Mouse (Mus musculus): Measurements from ENCODE around the gene Rasef. TPM values are rescaled to one million over a fixed set of nuclear protein-coding genes. Genes with fewer than 3 reads are reported as not detected.
"Not testable (repeated sequence)": the region's sequence is repeated elsewhere in the genome, so short reads cannot be mapped to it uniquely, and the experiment has no call there.

The Rasef gene
- total RNA-seq (2022): under 1 TPM in 2 of 4 experiments, not detected in 2; 0.03 to 0.09 TPM

DNA sequence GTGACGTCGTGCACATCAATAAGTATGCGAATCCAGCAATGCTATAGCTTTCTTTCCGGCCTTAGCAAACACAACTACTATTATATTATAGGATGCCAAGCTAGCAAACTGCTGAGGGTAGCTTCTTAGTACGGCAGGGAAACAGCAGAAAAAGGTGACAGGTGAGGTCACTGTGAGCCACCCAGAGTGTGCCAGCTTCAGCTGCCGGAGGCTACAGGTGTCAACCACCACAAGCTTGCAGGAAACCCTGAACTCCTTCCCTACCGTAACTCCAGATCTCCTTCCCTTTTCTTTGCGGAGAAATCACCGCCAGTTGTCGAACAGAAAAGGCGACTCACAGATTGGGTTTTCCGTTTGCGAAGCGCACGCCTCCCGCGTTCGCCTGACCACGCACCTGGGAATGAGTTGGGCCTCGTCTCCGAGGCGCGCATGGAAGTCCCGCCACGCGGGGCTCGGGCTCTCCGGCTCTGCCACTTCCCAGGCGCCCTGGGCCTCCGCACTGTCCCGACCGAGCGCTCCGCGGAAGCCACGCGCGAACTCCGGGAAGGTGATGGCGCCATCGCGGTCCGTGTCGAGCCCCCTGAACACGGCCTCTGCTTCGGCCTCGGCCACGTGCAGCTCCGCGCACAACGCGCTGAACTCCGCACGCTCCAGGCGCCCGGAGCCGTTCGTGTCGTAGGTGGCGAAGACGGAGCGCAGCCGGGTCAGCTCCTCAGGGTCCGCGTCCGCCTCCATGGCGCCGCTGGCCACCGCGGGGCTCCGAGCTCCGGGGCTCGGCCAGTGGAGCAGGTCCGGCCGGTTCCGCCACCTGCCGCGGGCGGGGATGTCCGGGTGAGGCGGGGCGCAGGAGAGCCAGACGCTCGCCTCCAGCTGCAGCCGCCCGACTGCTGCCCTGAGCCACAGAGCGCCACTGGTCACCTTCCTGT lies at the start of gene Rasef:
Rasef (minus strand) TSS at position 735 of the 926 bp plus-strand sequence.
- no peak for DNase-seq

DNA sequence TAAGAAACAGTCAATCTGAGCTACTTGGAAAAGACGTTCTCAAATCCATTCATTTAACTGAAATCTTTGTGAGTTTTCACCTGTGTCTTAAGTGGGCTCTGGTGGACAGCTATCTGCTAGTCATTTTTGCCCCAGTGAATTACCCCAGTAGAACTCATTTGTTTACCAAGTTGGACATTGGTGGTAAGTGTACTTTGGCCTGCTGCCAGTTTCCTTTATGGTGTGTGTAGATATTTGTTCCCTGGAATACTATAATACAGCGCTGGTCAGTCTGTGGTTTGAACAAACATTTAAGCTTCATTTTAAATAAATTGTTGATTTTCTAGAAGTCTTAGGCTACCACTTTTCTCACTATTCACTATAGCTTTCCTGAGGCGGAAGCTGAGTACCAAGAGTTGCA lies 35.8 kb upstream of the Rasef start:
- no peak for DNase-seq

DNA sequence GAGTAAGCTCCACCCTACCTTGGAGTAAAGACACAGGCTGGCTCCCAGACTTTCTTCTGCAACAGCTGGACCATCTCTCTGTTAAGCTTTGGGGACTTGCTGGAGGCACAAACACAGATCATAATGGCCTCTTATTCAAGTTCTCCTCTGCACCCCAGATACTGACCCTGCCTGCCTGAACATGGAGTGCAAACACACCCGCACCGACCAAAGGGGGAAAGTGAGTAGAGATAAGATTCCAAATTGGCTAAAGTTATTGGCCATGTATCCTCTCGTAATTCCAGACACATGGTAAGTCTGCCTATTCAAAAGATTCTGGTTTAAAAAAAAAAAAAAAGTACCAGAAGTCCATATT lies 369 bp upstream of the Rasef start:
- DNase-seq: no peak

DNA sequence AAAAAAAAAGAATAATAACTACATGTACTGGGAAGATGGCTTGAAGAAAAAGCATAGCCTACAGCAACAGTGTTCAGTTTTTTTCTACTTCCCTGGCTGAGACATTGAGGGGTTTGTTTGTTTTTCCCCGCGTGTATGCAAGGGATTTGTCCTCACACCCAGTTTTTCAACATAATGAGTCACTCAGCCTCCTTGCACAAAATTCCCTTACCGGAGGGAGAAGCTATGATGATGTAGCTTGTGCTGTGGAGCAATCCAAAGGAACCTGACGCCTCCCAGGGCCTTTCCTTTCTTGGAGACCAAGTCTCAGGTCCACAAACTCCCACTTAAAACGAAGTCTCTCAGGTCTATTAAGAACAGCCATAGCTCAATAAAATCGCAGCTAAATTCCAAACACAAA lies 1.3 kb downstream of the Rasef start:
- DNase-seq: no peak

DNA sequence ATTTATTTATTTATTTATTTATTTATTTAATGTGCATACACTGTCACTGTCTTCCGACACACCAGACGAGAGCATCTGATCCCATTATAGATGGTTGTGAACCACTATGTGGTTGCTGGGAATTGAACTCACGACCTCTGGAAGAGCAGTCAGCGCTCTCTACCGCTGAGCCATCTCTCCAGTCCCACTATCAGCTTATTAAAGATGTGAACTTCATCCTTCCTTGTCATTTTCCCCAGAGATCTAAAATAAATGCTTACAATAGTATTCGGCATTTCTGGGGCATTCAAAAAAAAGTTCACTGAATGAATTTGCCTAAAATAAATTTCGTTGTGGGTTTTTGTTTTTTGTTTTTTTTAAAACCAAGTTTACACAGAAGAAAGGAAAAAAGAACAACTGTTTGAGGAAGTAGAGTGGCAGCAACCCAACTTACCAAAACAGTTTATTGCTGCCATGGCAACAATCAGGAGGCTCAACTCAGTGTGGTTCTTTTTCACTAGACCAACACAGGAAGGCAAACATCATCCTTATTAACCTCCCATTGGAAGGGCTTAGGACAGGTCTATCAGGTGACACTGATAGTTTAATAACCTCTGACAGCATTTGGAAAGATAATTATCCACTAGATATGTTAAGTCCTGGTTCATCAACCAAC lies 2.6 kb downstream of the Rasef start:
- DNase-seq: no peak

GRCm38 (mm10) chr4:73784147-73784546 lies 6.6 kb downstream of the Rasef start:
- no peak for DNase-seq

GRCm38 (mm10) chr4:73781061-73781460 lies 9.7 kb downstream of the Rasef start:
- DNase-seq: no peak

DNA sequence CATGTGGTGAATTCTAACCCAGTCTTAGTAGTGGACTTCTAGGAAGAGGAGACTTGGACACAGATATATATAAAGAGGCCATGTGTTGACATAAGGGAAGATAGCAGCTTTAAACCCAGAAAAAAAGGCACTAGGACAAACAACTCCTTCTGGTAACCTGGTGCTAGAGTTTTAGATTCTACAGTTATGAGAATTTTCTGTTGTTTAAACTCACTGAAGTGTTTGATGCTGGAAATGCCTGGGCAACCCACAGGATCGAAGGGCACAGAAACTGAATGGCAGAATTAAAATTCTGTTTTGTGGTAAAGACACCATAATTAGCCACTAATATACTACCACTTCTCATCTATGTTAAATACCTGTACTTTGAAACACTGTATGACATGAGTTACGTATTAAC lies 15.5 kb downstream of the Rasef start:
- no peak for DNase-seq

- DNase-seq: no peak
Observed at GRCm38 (mm10) chr4:73773831-73774810, 16.7 kb downstream of the Rasef start.

GRCm38 (mm10) chr4:73772028-73772427 lies 18.8 kb downstream of the Rasef start:
- DNase-seq: no peak

- DNase-seq: no peak
Observed at GRCm38 (mm10) chr4:73770592-73770991, 20.2 kb downstream of the Rasef start.

GRCm38 (mm10) chr4:73768156-73768555 lies 22.6 kb downstream of the Rasef start:
- DNase-seq: no peak

DNA sequence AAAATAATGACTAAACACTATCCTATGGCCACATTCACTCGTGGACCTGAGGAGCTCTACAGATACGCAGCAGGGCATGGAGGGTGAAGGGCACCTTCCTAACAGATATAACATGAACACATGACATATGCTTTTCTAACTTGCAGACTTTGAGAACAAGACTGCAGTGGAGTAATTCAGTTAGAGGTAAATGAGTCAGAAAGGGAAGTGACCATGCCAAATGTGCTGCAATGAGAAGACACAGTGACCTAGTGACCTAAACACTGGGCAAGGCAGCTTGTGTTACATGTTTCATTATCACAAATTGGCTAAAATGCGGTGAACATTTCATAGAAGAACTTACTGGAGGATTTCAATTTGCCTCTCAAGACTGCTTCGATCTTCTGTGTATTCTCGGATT lies 42.6 kb downstream of the Rasef start:
- DNase-seq: no peak

DNA sequence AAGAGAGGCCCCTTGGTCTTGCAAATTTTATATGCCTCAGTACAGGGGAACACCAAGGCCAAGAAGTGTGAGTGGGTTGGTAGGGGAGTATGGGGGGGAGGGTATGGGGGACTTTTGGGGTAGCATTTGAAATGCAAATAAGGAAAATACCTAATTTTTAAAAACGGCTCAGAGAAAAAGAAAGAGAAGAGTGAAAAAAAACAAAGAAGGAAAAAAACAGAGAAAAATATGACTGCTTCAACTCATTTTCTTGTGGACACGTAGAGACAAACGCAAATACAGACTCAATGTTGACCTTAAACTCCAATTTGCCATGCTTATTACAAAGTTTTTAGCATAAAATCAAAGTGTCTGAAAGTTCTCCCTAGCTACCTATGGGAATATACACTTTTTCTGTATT lies 51.4 kb downstream of the Rasef start:
- no peak for DNase-seq

GRCm38 (mm10) chr4:73719819-73720218 lies 71.0 kb downstream of the Rasef start:
- no peak for DNase-seq

- no peak for DNase-seq
Observed at GRCm38 (mm10) chr4:73718761-73719160, 72.0 kb downstream of the Rasef start.

- not testable (repeated sequence) for DNase-seq
Observed at GRCm38 (mm10) chr4:73683216-73683615, 107.6 kb downstream of the Rasef start, which contains the start of gene Gm428. Gene Gm428 (plus strand): TSS chr4:73683516.

DNA sequence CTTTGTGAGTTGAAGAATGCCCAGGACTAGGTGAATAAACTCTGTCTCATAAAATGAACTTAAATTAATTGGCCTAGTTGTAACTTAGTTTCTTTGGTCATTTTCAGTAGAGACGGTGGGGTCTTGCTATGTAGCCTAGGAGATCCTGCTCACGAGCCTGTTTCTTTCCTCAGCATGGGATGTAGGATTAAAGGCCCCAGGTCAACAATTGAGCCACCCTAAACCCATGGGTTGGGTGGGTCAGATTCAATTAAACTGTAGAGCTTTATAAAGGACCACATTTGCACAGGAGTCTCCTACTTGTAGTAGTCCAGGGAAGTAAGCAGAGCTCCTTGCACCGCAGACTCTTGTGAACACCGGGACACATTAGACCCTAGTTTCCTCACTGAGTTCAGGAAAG lies 122.7 kb downstream of the Rasef start, which contains the start of gene Gm11239:
Gm11239 (plus strand) TSS at position 301 of the 400 bp plus-strand sequence.
- DNase-seq: not testable (repeated sequence)

Measured in adrenal gland, adult 8-10 months (tissue).